Mouse (Mus musculus) thymus, adult 2 months (tissue): Measurements from ENCODE around the gene Mif.

Source experiments
- CTCF ChIP-seq: fragments of 200-500 bp; IDR thresholded peaks from 2 replicates; pipeline ENCODE4 v1.5.1; 2012; ENCODE audit warnings: mild to moderate bottlenecking, control low read depth, low read length, moderate library complexity, borderline replicate concordance; ENCODE audit not compliant: control insufficient read depth, poor library complexity, insufficient read depth; ENCODE audit errors: extremely low read depth
- POLR2A ChIP-seq: fragments of 200-500 bp; IDR thresholded peaks from 2 replicates; pipeline ENCODE4 v1.6.1; 2012; ENCODE audit warnings: mild to moderate bottlenecking, low read length, control low read depth, moderate library complexity; ENCODE audit not compliant: control insufficient read depth, poor library complexity, insufficient read depth; ENCODE audit errors: extremely low read depth

GRCm38 (mm10) chr10:75823782-75824181, 36.3 kb downstream of the Mif start:
- no peak for TF ChIP-seq CTCF
- TF ChIP-seq POLR2A: no peak
